Mouse (Mus musculus) myocyte (in vitro differentiated cells): ENCODE results near the gene B4galt3.

Source experiments
- E2F4 ChIP-seq: IDR thresholded peaks from one replicate; pipeline ENCODE4 v1.6.1; 2011; ENCODE audit warnings: mild to moderate bottlenecking, control low read depth, moderate library complexity; ENCODE audit not compliant: insufficient read depth
- MAX ChIP-seq: IDR thresholded peaks from one replicate; pipeline ENCODE4 v1.6.1; 2011; ENCODE audit warnings: low read depth, mild to moderate bottlenecking, control low read depth
- MYOD1 ChIP-seq, 3 experiments: IDR thresholded peaks; one replicate each; pipeline ENCODE4 v1.6.1; 2011; ENCODE audit warnings: control low read depth in 2 of 3, low read depth in 2 of 3, mild to moderate bottlenecking in 2 of 3, moderate library complexity in 1 of 3; ENCODE audit not compliant: insufficient read length in 2 of 3, control insufficient read depth in 1 of 3
- MYOG ChIP-seq, 3 experiments: IDR thresholded peaks; one replicate each; pipeline ENCODE4 v1.6.1; 2011; ENCODE audit warnings: control low read depth in 2 of 3, low read depth in 2 of 3, mild to moderate bottlenecking in 2 of 3; ENCODE audit not compliant: insufficient read length in 2 of 3, control insufficient read depth in 1 of 3, insufficient read depth in 1 of 3
- POLR2A ChIP-seq: IDR thresholded peaks from one replicate; pipeline ENCODE4 v1.6.1; 2011; ENCODE audit warnings: low read depth, mild to moderate bottlenecking, control low read depth, moderate library complexity; ENCODE audit not compliant: insufficient read length
- POLR2AphosphoS2 ChIP-seq: IDR thresholded peaks from one replicate; pipeline ENCODE4 v1.6.1; 2011; ENCODE audit warnings: low read depth, control low read depth; ENCODE audit not compliant: insufficient read length
- SRF ChIP-seq: IDR thresholded peaks from one replicate; pipeline ENCODE4 v1.6.1; 2011; ENCODE audit warnings: low read depth; ENCODE audit not compliant: control insufficient read depth, insufficient read length
- TCF12 ChIP-seq: IDR thresholded peaks from one replicate; pipeline ENCODE4 v1.6.1; 2011; ENCODE audit warnings: mild to moderate bottlenecking, control low read depth; ENCODE audit not compliant: poor library complexity, insufficient read depth, severe bottlenecking
- TCF3 ChIP-seq: IDR thresholded peaks from one replicate; pipeline ENCODE4 v1.6.1; 2011; ENCODE audit warnings: low read depth, control low read depth; ENCODE audit not compliant: insufficient read length
- USF1 ChIP-seq: IDR thresholded peaks from one replicate; pipeline ENCODE4 v1.6.1; 2011; ENCODE audit warnings: low read depth, mild to moderate bottlenecking, control low read depth, moderate library complexity

DNA sequence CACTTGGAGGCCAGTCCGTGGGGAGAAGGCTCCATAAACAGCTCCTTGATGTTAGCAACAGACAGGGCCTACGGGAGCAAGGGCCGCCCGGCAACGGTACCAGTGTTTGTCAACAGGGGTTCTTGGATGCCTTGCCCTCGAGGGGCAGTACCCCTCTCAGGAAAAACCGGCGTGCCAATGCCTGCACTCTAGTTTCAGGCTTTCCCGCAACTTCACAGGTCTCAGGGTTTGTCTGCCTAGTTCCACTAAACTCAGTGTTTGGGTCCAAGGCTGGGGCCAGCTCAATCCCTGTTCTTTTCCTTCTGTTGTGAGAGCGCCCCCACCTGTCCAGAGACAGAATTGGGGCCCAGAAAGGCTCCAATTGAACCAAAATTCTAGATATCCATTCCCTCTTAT, 11.4 kb downstream of the B4galt3 start:
- no peak for TF ChIP-seq E2F4
- TF ChIP-seq MYOG (IDR thresholded peaks at IDR 0.05; ENCODE audit: control insufficient read depth in 1 of 3, insufficient read depth in 1 of 3, insufficient read length in 2 of 3, low read depth in 2 of 3), result no peak
- TF ChIP-seq POLR2A, result no peak
- TF ChIP-seq POLR2AphosphoS2, result peak; percentile 32
- TF ChIP-seq TCF12, result no peak
- TF ChIP-seq MAX, result no peak
- TF ChIP-seq SRF, result no peak
- TF ChIP-seq USF1, result no peak
- no peak for TF ChIP-seq TCF3
- no peak for TF ChIP-seq MYOD1 (IDR thresholded peaks at IDR 0.05; ENCODE audit: control insufficient read depth in 1 of 3, insufficient read length in 2 of 3, low read depth in 2 of 3)
